Mouse (Mus musculus) neutrophil, adult 65 days (primary cell): Measurements from ENCODE around the gene Awat2. TPM values are rescaled to one million over a fixed set of nuclear protein-coding genes. Genes with fewer than 3 reads are reported as not detected.

Experiments used
- total RNA-seq: library from RNA; stranded (reverse); gene quantifications from 2 replicates; pipeline ENCODE4 v1.2.4, GENCODE M21; 2023

Gene Awat2
- not detected in 2 replicates for total RNA-seq

GRCm38 (mm10) chrX:100442617-100443016 is at the start of gene Awat2:
Gene Awat2, minus strand, starts transcription at chrX:100442717.

GRCm38 (mm10) chrX:100428693-100429092 is 13.8 kb downstream of the Awat2 start, which contains the start of gene Otud6a:
Gene Otud6a, plus strand, starts transcription at chrX:100429013.

Other genes starting within 250 kb of the Awat2 start
- gene Otud6a, start 13.7 kb downstream of the Awat2 start, total RNA-seq = not detected in 2 replicates
- gene Igbp1, start 51.6 kb upstream of the Awat2 start, total RNA-seq = 33.3 and 35.8 TPM in 2 replicates
- 0.16 TPM in 1 of 2 replicates, not detected in the other for gene Dgat2l6, start 82.1 kb upstream of the Awat2 start, total RNA-seq
- gene Awat1, start 129.5 kb upstream of the Awat2 start, total RNA-seq = not detected in 2 replicates
- gene P2ry4, start 152.2 kb upstream of the Awat2 start, total RNA-seq = not detected in 2 replicates
- not detected in 2 replicates for gene Arr3, start 162.8 kb upstream of the Awat2 start, total RNA-seq
- 19.2 and 22.7 TPM in 2 replicates for gene Kif4, start 183.0 kb upstream of the Awat2 start, total RNA-seq
- 19.7 and 20.8 TPM in 2 replicates for gene Pdzd11, start 183.9 kb upstream of the Awat2 start, total RNA-seq